ENCODE assay signal across 8 mouse cellular contexts in genomic region chr13:51946171-51946570, GRCm38 (mm10).
DNase-seq lines count a peak whose midpoint lies in the region.

No protein-coding gene starts in this region.

- intact Hi-C loops in heart, postnatal 25 days (cut with DNase I), result no loop called here

- DNase-seq in layer of hippocampus, adult 11-12 months (ENCODE audit: low spot score), result peak; percentile 18
- no peak for DNase-seq in layer of hippocampus, postnatal 25 days (ENCODE audit: extremely low spot score in 1 of 2, low spot score in 1 of 2)
- peak; percentile 49 for DNase-seq in adrenal gland, postnatal 25 days
- DNase-seq in heart, postnatal 25 days (ENCODE audit: low spot score), result peak; percentile 47
- peak; percentile 93 for DNase-seq in lung, postnatal 36 days
- DNase-seq in frontal cortex, postnatal 10 days (ENCODE audit: low spot score in 2 of 2), result no peak
- DNase-seq in layer of hippocampus, postnatal 10 days (ENCODE audit: low spot score in 2 of 2), result no peak
- DNase-seq in layer of hippocampus, postnatal 36 days, result no peak

Comparison
In these comparisons a context has a peak if more than half of its experiments do, and no peak if none do; other contexts are left out.
1. DNase-seq: peak in layer of hippocampus, adult 11-12 months (single experiment), adrenal gland, postnatal 25 days (single experiment), heart, postnatal 25 days (single experiment) and lung, postnatal 36 days (single experiment); none in layer of hippocampus, postnatal 25 days (0 of 2), frontal cortex, postnatal 10 days (0 of 2), layer of hippocampus, postnatal 10 days (0 of 2) and layer of hippocampus, postnatal 36 days (0 of 2).